Mouse (Mus musculus): ENCODE results near the gene Cbfa2t3. TPM values are rescaled to one million over a fixed set of nuclear protein-coding genes. Genes with fewer than 3 reads are reported as not detected.

The Cbfa2t3 gene
- total and polyA plus RNA-seq, 3 experiments: 10.9 to 22.3 (median 21.8) TPM

GRCm38 (mm10) chr8:122618660-122619378, 80.1 kb downstream of the Cbfa2t3 start:
- Histone ChIP-seq H3K79me2 (replicated peaks; ENCODE audit: control insufficient read depth, insufficient read depth, low read length) (no peaks in the 10 kb centered on the region), H3K4me1 (ENCODE audit: control insufficient read depth, insufficient read depth, low read length) (peaks cover 3% of the 10 kb centered on the region), H3K36me3 (ENCODE audit: control insufficient read depth, insufficient read depth, low read length) (no peaks in the 10 kb centered on the region), H3K4me3 (no peak overlapping the region), H3K9ac (ENCODE audit: low read depth, low read length) (no peak overlapping the region), H3K27ac (no peak overlapping the region), H3K27me3 (ENCODE audit: control insufficient read depth, insufficient read depth, low read length) (no peaks in the 10 kb centered on the region)
- 72% methylated on average over 6 of the region's 6 CpGs for WGBS
- intact Hi-C loops (cut with DNase I): loop anchor here (1.0 to 5.0 kb wide), 3 partner anchors 59 to 211 kb away; no protein-coding TSS in a partner anchor
- TF ChIP-seq POLR2A (IDR thresholded peaks at IDR 0.05; ENCODE audit: insufficient read depth, low read depth, low read length): no peak
- no peak for TF ChIP-seq EP300 (IDR thresholded peaks at IDR 0.05; ENCODE audit: insufficient read depth, low read depth, low read length)
- no peak for TF ChIP-seq CTCF (IDR thresholded peaks at IDR 0.05)
- no peak for DNase-seq

DNA sequence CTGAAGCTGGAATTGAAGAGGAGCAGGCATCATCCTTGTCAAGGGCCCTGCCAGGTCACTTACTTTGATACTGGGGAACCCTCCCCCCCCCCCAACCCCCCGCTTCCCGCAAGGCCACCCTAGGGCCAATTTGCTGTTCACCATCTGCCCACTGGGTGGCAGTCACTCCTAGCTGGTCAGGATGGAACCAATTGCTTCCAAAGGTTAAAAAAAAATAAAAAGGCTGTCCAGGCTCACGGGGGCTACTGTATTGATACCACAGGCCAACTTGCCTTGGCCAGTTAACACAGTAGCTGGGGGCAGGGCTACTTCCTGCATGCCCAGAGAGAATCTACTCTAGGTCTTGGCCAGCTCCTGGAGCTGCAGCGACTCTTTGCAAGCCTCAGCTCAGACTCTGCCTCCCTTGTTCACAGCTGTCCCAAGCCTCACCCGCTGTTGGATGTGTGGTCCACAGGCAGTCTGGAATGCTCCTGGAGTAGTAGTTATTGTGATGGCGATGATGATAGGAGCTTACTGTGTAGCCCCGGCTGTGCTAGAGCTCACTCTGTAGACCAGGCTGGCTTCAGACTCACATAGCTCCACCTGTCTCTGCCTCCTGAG, 80.9 kb downstream of the Cbfa2t3 start:
- peak; percentile 91 for TF ChIP-seq EP300 (IDR thresholded peaks at IDR 0.05; ENCODE audit: insufficient read depth, low read depth, low read length)
- TF ChIP-seq POLR2A (IDR thresholded peaks at IDR 0.05; ENCODE audit: insufficient read depth, low read depth, low read length): no peak
- TF ChIP-seq CTCF (IDR thresholded peaks at IDR 0.05): peak; percentile 74
- 32% methylated on average over 5 of the region's 7 CpGs for WGBS
- Histone ChIP-seq H3K4me3 (no peak overlapping the region), H3K9ac (ENCODE audit: low read depth, low read length) (peak overlapping the region; percentile 29; the same call in 1 of the 2 replicates), H3K27ac (no peak overlapping the region), H3K27me3 (ENCODE audit: control insufficient read depth, insufficient read depth, low read length) (no peaks in the 10 kb centered on the region), H3K36me3 (ENCODE audit: control insufficient read depth, insufficient read depth, low read length) (no peaks in the 10 kb centered on the region), H3K79me2 (replicated peaks; ENCODE audit: control insufficient read depth, insufficient read depth, low read length) (no peaks in the 10 kb centered on the region), H3K4me1 (ENCODE audit: control insufficient read depth, insufficient read depth, low read length) (peaks cover 3% of the 10 kb centered on the region)
- DNase-seq: peak; percentile 82 to 91
- intact Hi-C loops (cut with DNase I): loop anchor here (1.0 to 5.0 kb wide), 3 partner anchors 60 to 212 kb away; no protein-coding TSS in a partner anchor

DNA sequence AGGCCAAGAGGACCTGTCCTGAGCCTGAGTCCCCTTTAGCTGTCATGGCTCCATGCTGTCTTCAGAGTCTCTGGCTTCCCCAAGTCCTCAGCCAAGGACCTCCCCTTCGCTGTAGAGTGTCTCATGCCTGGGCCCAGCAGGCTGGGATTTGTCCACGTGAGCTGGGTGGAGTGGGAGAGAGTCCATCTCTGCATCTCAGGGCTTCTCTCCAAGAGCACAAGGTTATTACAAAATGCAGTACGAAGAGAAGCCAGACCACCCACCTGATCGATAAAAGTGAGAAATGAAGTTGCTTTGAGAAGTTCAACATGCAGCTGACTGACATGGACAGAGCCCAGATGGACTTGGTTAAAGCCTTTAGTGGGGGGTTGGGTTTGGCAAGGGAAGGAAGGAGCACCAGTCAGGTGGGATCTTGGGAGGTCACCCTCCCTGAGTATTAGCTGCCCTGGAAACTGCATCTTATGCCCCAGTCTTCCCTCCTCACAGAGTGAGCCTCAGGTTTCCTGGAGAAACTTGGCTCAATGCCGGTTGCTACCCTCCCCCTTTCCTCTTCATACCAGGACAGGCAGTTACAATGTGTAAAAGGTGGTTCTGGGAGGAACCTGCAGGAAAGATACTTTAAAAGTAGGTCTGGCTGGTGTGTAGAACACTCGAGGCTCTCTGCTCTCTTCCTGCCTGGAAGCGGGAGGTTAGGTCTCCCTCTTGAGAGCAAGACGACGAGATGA, 82.6 kb downstream of the Cbfa2t3 start:
- TF ChIP-seq CTCF (IDR thresholded peaks at IDR 0.05) (no peak), POLR2A (IDR thresholded peaks at IDR 0.05; ENCODE audit: insufficient read depth, low read depth, low read length) (no peak), EP300 (IDR thresholded peaks at IDR 0.05; ENCODE audit: insufficient read depth, low read depth, low read length) (no peak)
- H3K36me3 ChIP-seq (ENCODE audit: control insufficient read depth, insufficient read depth, low read length): no peaks in the 10 kb centered on the region
- WGBS: 51% methylated on average over 9 of the region's 9 CpGs
- peak in 1 of 2 experiments; percentile 35 for DNase-seq
- H3K27me3 ChIP-seq (ENCODE audit: control insufficient read depth, insufficient read depth, low read length): no peaks in the 10 kb centered on the region
- H3K27ac ChIP-seq: no peak overlapping the region
- H3K79me2 ChIP-seq (replicated peaks; ENCODE audit: control insufficient read depth, insufficient read depth, low read length): no peaks in the 10 kb centered on the region
- intact Hi-C loops (cut with DNase I): loop anchor here (5.0 kb wide), 1 partner anchor 196 kb away; no protein-coding TSS in a partner anchor
- H3K4me1 ChIP-seq (ENCODE audit: control insufficient read depth, insufficient read depth, low read length): peaks cover 8% of the 10 kb centered on the region
- H3K4me3 ChIP-seq: no peak overlapping the region
- no peak overlapping the region for H3K9ac ChIP-seq (ENCODE audit: low read depth, low read length)

GRCm38 (mm10) chr8:122611295-122612133, 87.4 kb downstream of the Cbfa2t3 start, which contains the start of the genes Galns and Trappc2l:
Gene Galns, minus strand, starts transcription at chr8:122611463.
Gene Trappc2l, plus strand, starts transcription at chr8:122611640.
- peak; percentile 95 to 96 for DNase-seq
- no peaks in the 10 kb centered on the region for H3K27me3 ChIP-seq (ENCODE audit: control insufficient read depth, insufficient read depth, low read length)
- H3K4me3 ChIP-seq: peak within 1 kb of the TSS; percentile 81
- peak within 1 kb of the TSS; percentile 91 for H3K27ac ChIP-seq
- no peaks in the 10 kb centered on the region for H3K79me2 ChIP-seq (replicated peaks; ENCODE audit: control insufficient read depth, insufficient read depth, low read length)
- intact Hi-C loops (cut with DNase I): loop anchor here (1.0 to 5.0 kb wide), 3 partner anchors 45 to 109 kb away; no protein-coding TSS in a partner anchor
- H3K4me1 ChIP-seq (ENCODE audit: control insufficient read depth, insufficient read depth, low read length): peaks cover 7% of the 10 kb centered on the region
- whole genome bisulfite sequencing: under 1% methylated on average over 55 of the region's 57 CpGs
- H3K9ac ChIP-seq (ENCODE audit: low read depth, low read length): peak within 1 kb of the TSS; percentile 77
- no peaks in the 10 kb centered on the region for H3K36me3 ChIP-seq (ENCODE audit: control insufficient read depth, insufficient read depth, low read length)
- TF ChIP-seq CTCF (IDR thresholded peaks at IDR 0.05) (peak; percentile 61), EP300 (IDR thresholded peaks at IDR 0.05; ENCODE audit: insufficient read depth, low read depth, low read length) (no peak), POLR2A (IDR thresholded peaks at IDR 0.05; ENCODE audit: insufficient read depth, low read depth, low read length) (peak; percentile 76)
